Mouse (Mus musculus): Measurements from ENCODE around the gene Pnpla5.

Gene Pnpla5

DNA sequence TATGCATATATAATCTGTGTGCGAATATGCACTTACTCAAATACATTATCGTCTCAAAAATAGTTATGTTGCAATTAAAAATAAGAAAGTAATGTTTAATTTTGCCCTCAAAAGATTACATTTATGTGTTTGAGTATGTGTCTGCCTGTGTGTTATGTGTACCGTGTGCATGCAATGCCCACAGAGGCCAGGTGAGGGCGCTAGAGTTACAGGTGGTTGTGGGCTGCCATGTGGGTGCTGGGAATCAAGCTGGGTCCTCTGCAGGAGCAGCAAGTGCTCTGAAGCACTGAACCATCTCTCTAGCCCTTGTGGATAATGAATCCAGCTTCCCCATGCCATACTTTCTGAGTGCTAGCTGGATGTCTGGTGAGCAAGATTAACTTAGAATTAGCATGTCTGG is 57.3 kb downstream of the Pnpla5 start:
- no peak for DNase-seq (ENCODE audit: low spot score in 2 of 2)

GRCm38 (mm10) chr15:84065140-84065539 is 57.8 kb downstream of the Pnpla5 start, which contains the start of gene Efcab6:
Efcab6 (minus strand) TSS chr15:84065379.
- no peak for DNase-seq (ENCODE audit: low spot score in 2 of 2)

All from spleen, postnatal 14 days (tissue).